Mouse (Mus musculus) testis, adult 2 months (tissue): ENCODE data around the gene Gm10300.

Source experiments
- CTCF ChIP-seq: fragments of 200-500 bp; IDR thresholded peaks from 2 replicates; pipeline ENCODE4 v1.5.1; 2012; ENCODE audit warnings: low read depth, mild to moderate bottlenecking, inconsistent platforms, low read length, moderate library complexity; ENCODE audit not compliant: control insufficient read depth, insufficient read depth, insufficient replicate concordance
- POLR2A ChIP-seq: fragments of 200-500 bp; IDR thresholded peaks from 2 replicates; pipeline ENCODE4 v1.6.1; 2012; ENCODE audit warnings: low read depth, mild to moderate bottlenecking, inconsistent platforms, low read length, moderate library complexity; ENCODE audit not compliant: control insufficient read depth

- TF ChIP-seq CTCF = no peak
- TF ChIP-seq POLR2A = no peak
Measured at GRCm38 (mm10) chr4:132062289-132062688, 12.2 kb upstream of the Gm10300 start.
